Mouse (Mus musculus) CH12.LX (cell line): ENCODE results near the gene Col25a1. TPM values are rescaled to one million over a fixed set of nuclear protein-coding genes. Genes with fewer than 3 reads are reported as not detected.

Source experiments
- DNase-seq: peaks from one replicate; pipeline ENCODE4 v3.0.0-alpha.2; 2013; ENCODE audit errors: extremely low read depth
- H3K27ac ChIP-seq: 2 replicates; pipeline ENCODE4 v1.5.1; 2012; ENCODE audit warnings: low read depth, mild to moderate bottlenecking, control low read depth, moderate library complexity; ENCODE audit not compliant: insufficient read depth
- H3K27me3 ChIP-seq: replicated peaks from 2 replicates; pipeline ENCODE3; 2012; ENCODE audit warnings: inconsistent platforms
- H3K36me3 ChIP-seq, 2 experiments: replicated peaks in 1 of 2; 2 replicates each; pipeline versions ENCODE3 to v1.6.1; 2012; ENCODE audit warnings: inconsistent platforms in 1 of 2, low read length in 1 of 2, mild to moderate bottlenecking in 1 of 2, mixed read lengths in 1 of 2, moderate library complexity in 1 of 2; ENCODE audit not compliant: control insufficient read depth in 1 of 2, insufficient read depth in 1 of 2
- H3K4me1 ChIP-seq, 2 experiments: 2 replicates each; pipeline ENCODE4 v1.6.1; 2012; ENCODE audit warnings: inconsistent platforms in 1 of 2, moderate library complexity in 1 of 2; ENCODE audit not compliant: insufficient read depth in 2 of 2, control insufficient read depth in 1 of 2
- H3K4me2 ChIP-seq: 2 replicates; pipeline ENCODE4 v1.6.1; 2012; ENCODE audit warnings: low read depth, mild to moderate bottlenecking, control low read depth; ENCODE audit not compliant: poor library complexity, insufficient read depth, severe bottlenecking
- H3K4me3 ChIP-seq, 3 experiments: fragments of 150-350 bp in 1 of 3; sonication (generic) in 1 of 3; replicated peaks in 1 of 3; 2 replicates each; pipeline versions ENCODE3 to v1.5.1; 2011 to 2012; ENCODE audit warnings: low read depth in 2 of 3, low read length in 2 of 3, mild to moderate bottlenecking in 2 of 3, moderate library complexity in 2 of 3, control low read depth in 1 of 3, improper control_type of control experiment in 1 of 3, inconsistent platforms in 1 of 3, mixed read lengths in 1 of 3; ENCODE audit not compliant: poor library complexity in 1 of 3
- H3K79me2 ChIP-seq: replicated peaks from 2 replicates; pipeline ENCODE4 v1.6.1; 2012; ENCODE audit warnings: mild to moderate bottlenecking, moderate library complexity; ENCODE audit not compliant: control insufficient read depth, poor library complexity, insufficient read depth, severe bottlenecking; ENCODE audit errors: extremely low read depth
- H3K9ac ChIP-seq: 2 replicates; pipeline ENCODE4 v1.6.1; 2012; ENCODE audit warnings: low read depth, mild to moderate bottlenecking, control low read depth, moderate library complexity; ENCODE audit not compliant: insufficient read depth
- H3K9me3 ChIP-seq: replicated peaks from 2 replicates; pipeline ENCODE3; 2012; ENCODE audit warnings: low read length, inconsistent platforms, mixed read lengths
- CHD1 ChIP-seq: IDR thresholded peaks from 2 replicates; pipeline ENCODE4 v1.6.1; 2012; ENCODE audit warnings: low read depth, low read length, improper control_type of control experiment, inconsistent platforms
- CHD2 ChIP-seq: IDR thresholded peaks from 2 replicates; pipeline ENCODE4 v1.6.1; 2011; ENCODE audit warnings: low read length, improper control_type of control experiment
- CTCF ChIP-seq, 2 experiments: IDR thresholded peaks in 1 of 2; conservative IDR thresholded peaks in 1 of 2; 2 replicates each; pipeline ENCODE4 v1.5.1; 2011 to 2012; ENCODE audit warnings: low read depth in 2 of 2, low read length in 2 of 2, improper control_type of control experiment in 1 of 2, inconsistent platforms in 1 of 2, mild to moderate bottlenecking in 1 of 2, moderate library complexity in 1 of 2
- E2F4 ChIP-seq: IDR thresholded peaks from 2 replicates; pipeline ENCODE4 v1.6.1; 2011; ENCODE audit warnings: low read depth, low read length, improper control_type of control experiment; ENCODE audit not compliant: insufficient replicate concordance
- ETS1 ChIP-seq: conservative IDR thresholded peaks from 2 replicates; pipeline ENCODE4 v1.6.1; 2012; ENCODE audit warnings: low read depth, mild to moderate bottlenecking, inconsistent platforms, low read length, improper control_type of control experiment, moderate library complexity
- GABPA ChIP-seq: IDR thresholded peaks from 2 replicates; pipeline ENCODE4 v1.6.1; 2012; ENCODE audit warnings: low read depth, low read length, improper control_type of control experiment, inconsistent platforms; ENCODE audit not compliant: insufficient replicate concordance
- HCFC1 ChIP-seq: IDR thresholded peaks from 2 replicates; pipeline ENCODE4 v1.6.1; 2012; ENCODE audit warnings: low read depth, mild to moderate bottlenecking, inconsistent platforms, low read length, improper control_type of control experiment
- JUND ChIP-seq: conservative IDR thresholded peaks from 2 replicates; pipeline ENCODE4 v1.6.1; 2011; ENCODE audit warnings: low read depth, low read length, improper control_type of control experiment
- MXI1 ChIP-seq: IDR thresholded peaks from 2 replicates; pipeline ENCODE4 v1.6.1; 2011; ENCODE audit warnings: mild to moderate bottlenecking, low read depth, low read length, improper control_type of control experiment
- MYC ChIP-seq: IDR thresholded peaks from 2 replicates; pipeline ENCODE4 v1.6.1; 2011; ENCODE audit warnings: low read depth, mild to moderate bottlenecking, improper control_type of control experiment, low read length
- PAX5 ChIP-seq: IDR thresholded peaks from 2 replicates; pipeline ENCODE4 v1.6.1; 2012; ENCODE audit warnings: low read length, inconsistent platforms, mixed read lengths
- RAD21 ChIP-seq: IDR thresholded peaks from 2 replicates; pipeline ENCODE4 v1.6.1; 2011; ENCODE audit warnings: low read depth, mild to moderate bottlenecking, low read length, improper control_type of control experiment, moderate library complexity
- SMC3 ChIP-seq: IDR thresholded peaks from 2 replicates; pipeline ENCODE4 v1.6.1; 2011; ENCODE audit warnings: low read depth, low read length, improper control_type of control experiment
- TBP ChIP-seq: conservative IDR thresholded peaks from 2 replicates; pipeline ENCODE4 v1.6.1; 2011; ENCODE audit warnings: low read depth, low read length, improper control_type of control experiment
- TCF12 ChIP-seq: IDR thresholded peaks from 2 replicates; pipeline ENCODE4 v1.6.1; 2014; ENCODE audit warnings: low read depth, mild to moderate bottlenecking, inconsistent platforms, low read length, improper control_type of control experiment
- UBTF ChIP-seq: IDR thresholded peaks from 2 replicates; pipeline ENCODE4 v1.6.1; 2012; ENCODE audit warnings: low read depth, mild to moderate bottlenecking, inconsistent platforms, low read length, improper control_type of control experiment, moderate library complexity
- dilution Hi-C: fragments of 300-500 bp; cut with MboI; formaldehyde crosslinking; loops from 2 replicates; pipeline ENCODE4 v1.14.3; 2020; ENCODE audit warnings: low sequenced_read_pairs; ENCODE audit not compliant: extremely low pct_unique_long_range_greater_than_20kb, extremely low pct_ligation_motif_present
- in situ Hi-C: fragments of 300-500 bp; cut with MboI; formaldehyde crosslinking; loops from 3 replicates; pipeline ENCODE4 v1.14.3; 2019; ENCODE audit warnings: low sequenced_read_pairs, low pct_ligation_motif_present, low pct_unique_long_range_greater_than_20kb, mixed read lengths
- polyA plus RNA-seq: library from polyadenylated mRNA; unstranded; fragments of >175 nt; gene quantifications from 2 replicates; pipeline ENCODE4 v1.2.1, GENCODE M21; 2012; ENCODE audit warnings: low read depth; ENCODE audit not compliant: insufficient read length
- total RNA-seq, 2 experiments: library from RNA; depleted of rRNA; stranded (reverse); fragments of 300-350 nt in 1 of 2; fragments of >200 nt in 1 of 2; gene quantifications; 2 replicates each; pipeline ENCODE4 v1.2.3; 2012 to 2014

Gene Col25a1
- total and polyA plus RNA-seq, 3 experiments: not detected

DNA sequence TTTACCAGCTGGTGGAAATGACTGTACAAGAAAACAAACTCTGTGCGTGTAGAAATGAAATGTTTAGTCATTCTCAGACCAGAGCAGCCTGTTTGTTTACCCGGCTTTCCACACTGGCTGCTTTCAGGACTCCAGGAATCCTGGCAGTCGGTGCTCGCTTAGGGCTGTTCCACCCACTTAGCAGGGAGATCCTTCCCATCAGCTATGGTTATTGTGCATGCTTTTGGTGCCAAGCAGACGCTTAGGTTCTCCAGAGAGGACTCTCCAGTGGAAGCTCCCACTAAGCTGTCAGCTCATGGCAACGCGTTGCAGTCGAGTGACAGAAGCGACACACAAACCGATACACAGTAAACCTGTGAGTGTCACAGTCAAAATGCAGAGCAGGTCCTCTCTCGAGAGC, 2.7 kb upstream of the Col25a1 start:
- no peak overlapping the region for H3K9ac ChIP-seq
- H3K9me3 ChIP-seq: no peaks in the 10 kb centered on the region
- H3K27ac ChIP-seq: no peak overlapping the region
- no peaks in the 10 kb centered on the region for H3K36me3 ChIP-seq
- no peak overlapping the region for H3K4me3 ChIP-seq
- in situ Hi-C loops (no loop called here), dilution Hi-C loops (no loop called here)
- H3K4me1 ChIP-seq: peaks cover 4 to 7% of the 10 kb centered on the region in 2 experiments; a peak in 3 of 4 replicates
- no peak for TF ChIP-seq ETS1
- no peak for TF ChIP-seq JUND
- no peak for TF ChIP-seq PAX5
- TF ChIP-seq MXI1: no peak
- no peak for TF ChIP-seq CHD1
- no peak for TF ChIP-seq E2F4
- TF ChIP-seq TCF12: no peak
- no peak for TF ChIP-seq CHD2
- no peaks in the 10 kb centered on the region for H3K27me3 ChIP-seq
- DNase-seq: no peak
- H3K79me2 ChIP-seq: no peaks in the 10 kb centered on the region
- H3K4me2 ChIP-seq: no peak overlapping the region

DNA sequence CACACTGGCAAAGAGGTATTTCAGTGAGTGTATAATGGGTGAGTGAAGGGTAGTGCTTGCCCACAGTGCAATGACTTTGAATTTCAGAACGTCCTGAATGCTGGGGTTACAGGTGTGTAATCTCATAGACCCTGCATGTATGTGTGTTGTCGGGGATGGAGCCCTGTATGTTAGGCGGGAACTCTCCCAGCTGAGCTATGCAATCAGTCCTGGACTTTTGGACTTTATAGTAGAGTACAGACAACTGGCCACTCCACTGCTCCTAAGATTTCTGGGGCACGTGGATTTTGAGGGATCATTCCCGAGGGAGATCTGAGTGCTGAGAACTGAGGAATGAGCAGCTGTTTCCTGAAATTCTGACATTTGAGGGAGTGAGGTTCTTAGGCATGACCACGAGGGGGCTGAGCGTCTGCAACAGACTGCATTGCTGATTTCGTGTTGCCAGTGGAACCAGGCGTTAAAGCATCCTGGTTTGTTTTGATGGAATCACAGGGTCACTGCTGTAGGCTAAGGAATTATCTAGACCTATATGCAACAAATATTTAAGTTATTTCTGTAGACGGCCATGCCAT, 1.6 kb upstream of the Col25a1 start:
- Histone ChIP-seq H3K9ac (no peak overlapping the region), H3K9me3 (no peaks in the 10 kb centered on the region), H3K36me3 (no peaks in the 10 kb centered on the region), H3K27ac (no peak overlapping the region), H3K79me2 (no peaks in the 10 kb centered on the region), H3K4me1 (peaks cover 0 to 7% of the 10 kb centered on the region in 2 experiments; a peak in 2 of 4 replicates), H3K4me3 (no peak overlapping the region), H3K4me2 (no peak overlapping the region), H3K27me3 (no peaks in the 10 kb centered on the region)
- peak; percentile 6 to 18; a peak in 2 of 4 replicates for TF ChIP-seq CTCF (conservative IDR thresholded peaks at IDR 0.05 in 1 of 2, IDR thresholded peaks at IDR 0.05 in 1 of 2; ENCODE audit: low read depth in 2 of 2, low read length in 2 of 2)
- peak; percentile 22; the same call in 1 of the 2 replicates for TF ChIP-seq SMC3
- TF ChIP-seq GABPA: no peak
- no peak for TF ChIP-seq TBP
- no peak for TF ChIP-seq UBTF
- no peak for TF ChIP-seq HCFC1
- TF ChIP-seq RAD21: no peak; the same call in none of the 2 replicates
- no peak for TF ChIP-seq MYC
- no peak for DNase-seq
- in situ Hi-C loops (no loop called here), dilution Hi-C loops (no loop called here)
